Mouse (Mus musculus): Measurements from ENCODE around the gene Pard6b.

Pard6b gene

DNA sequence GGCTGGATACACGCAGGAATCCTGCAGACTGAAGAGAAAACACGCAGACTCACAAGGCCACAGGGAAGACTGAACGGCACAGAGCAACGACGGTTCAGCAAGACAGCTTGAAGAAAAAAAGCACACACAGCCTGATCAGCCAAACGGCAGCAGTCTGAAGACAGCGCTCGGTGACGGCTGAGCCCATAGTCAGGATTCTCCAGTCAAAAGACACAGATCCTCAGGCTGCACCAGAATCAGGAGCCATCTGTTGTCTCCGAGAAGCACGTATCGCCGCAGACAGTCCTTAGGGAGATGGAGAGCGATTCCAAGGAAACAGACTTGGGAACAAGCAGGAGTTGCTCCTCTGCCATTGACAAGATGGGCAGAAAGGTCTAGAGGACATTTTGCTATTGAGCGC, 56.4 kb downstream of the Pard6b start:
- no peak for DNase-seq (ENCODE audit: low read depth)

DNA sequence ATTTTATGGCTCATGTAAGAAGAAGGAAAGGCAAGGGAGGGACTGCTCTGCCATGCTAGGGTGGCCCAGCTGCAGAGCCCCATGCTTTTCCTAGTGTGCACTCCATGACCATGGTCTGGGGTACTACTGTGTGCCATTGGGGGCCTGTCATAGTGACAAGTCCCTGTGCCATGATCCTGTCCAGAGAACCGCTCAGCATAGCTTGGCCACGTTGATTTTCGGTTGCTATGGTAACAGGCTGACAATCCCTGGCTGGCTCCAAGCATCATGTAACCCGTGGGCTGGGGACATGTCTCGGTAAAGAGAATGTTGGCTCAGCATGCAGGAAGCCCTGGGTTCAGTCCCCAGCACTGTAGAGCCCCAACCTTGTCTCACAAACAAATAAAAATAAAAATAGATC, 63.0 kb downstream of the Pard6b start:
- no peak for DNase-seq (ENCODE audit: low read depth)

- no peak for DNase-seq (ENCODE audit: low read depth)
Observed at GRCm38 (mm10) chr2:168145437-168145836, 64.6 kb downstream of the Pard6b start.

GRCm38 (mm10) chr2:168147722-168148432, 67.1 kb downstream of the Pard6b start:
- DNase-seq (ENCODE audit: low read depth): no peak

- no peak for DNase-seq (ENCODE audit: low read depth)
Observed at GRCm38 (mm10) chr2:168149241-168149640, 68.4 kb downstream of the Pard6b start.

All from c-Kit-positive CD71-negative TER-119-negative erythroid progenitor cells, embryonic 14.5 days (primary cell).